Mouse (Mus musculus): ENCODE measurements around the gene Pwp1. TPM values are rescaled to one million over a fixed set of nuclear protein-coding genes. Genes with fewer than 3 reads are reported as not detected.

Gene Pwp1
- total RNA-seq, 2 experiments from 2014 or later, result 13.4 to 14.9 TPM

Other genes with a start within 250 kb of the Pwp1 start
- 10 to 100 TPM; 11.8 to 15.8 TPM for gene Prdm4, start 87.6 kb downstream of the Pwp1 start, total RNA-seq (2021)
- gene Ascl4, start 98.2 kb downstream of the Pwp1 start, total RNA-seq (2021), result not detected
- 10 to 100 TPM; 41.9 to 43.2 TPM for gene Rtcb, start 128.3 kb downstream of the Pwp1 start, total RNA-seq (2021)
- not detected for gene Bpifc, start 182.4 kb downstream of the Pwp1 start, total RNA-seq (2021)
- 10 to 100 TPM in 1 of 2 experiments, 1 to 10 TPM in 1; 6.2 to 10.1 TPM for gene Fbxo7, start 192.5 kb downstream of the Pwp1 start, total RNA-seq (2021)

Measured in gastrocnemius, postnatal 25 days (tissue).